Mouse (Mus musculus) thymus, adult 18-20 months (tissue): ENCODE results near the gene Btbd9.
A peak's percentile ranks its signal among the peaks of the same experiment; 100 is the strongest.

Experiments
- DNase-seq, 2 experiments: peaks; one replicate each; pipeline ENCODE4 v3.0.0; 2022; ENCODE audit warnings: mixed read lengths in 2 of 2

The Btbd9 gene

DNA sequence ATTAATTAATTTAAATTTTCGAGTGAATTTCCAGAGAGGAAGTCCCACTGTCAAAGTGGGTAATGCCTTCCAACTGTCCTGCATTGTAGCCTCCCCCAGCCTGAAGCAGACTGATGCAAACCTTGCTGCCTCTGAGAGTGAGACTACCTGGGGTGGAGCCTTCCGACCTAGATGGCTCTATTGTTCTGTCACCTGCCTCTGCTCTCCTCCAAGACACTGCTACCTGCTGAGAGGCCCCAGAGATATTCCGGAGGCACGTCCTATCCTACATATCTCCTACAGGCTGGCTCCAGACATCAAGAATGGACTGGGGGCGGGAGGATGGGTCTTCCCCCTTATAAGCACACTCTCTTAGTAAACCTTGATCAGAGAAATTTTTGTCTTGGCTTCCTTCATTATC, 22.0 kb upstream of the Btbd9 start:
- no peak for DNase-seq

DNA sequence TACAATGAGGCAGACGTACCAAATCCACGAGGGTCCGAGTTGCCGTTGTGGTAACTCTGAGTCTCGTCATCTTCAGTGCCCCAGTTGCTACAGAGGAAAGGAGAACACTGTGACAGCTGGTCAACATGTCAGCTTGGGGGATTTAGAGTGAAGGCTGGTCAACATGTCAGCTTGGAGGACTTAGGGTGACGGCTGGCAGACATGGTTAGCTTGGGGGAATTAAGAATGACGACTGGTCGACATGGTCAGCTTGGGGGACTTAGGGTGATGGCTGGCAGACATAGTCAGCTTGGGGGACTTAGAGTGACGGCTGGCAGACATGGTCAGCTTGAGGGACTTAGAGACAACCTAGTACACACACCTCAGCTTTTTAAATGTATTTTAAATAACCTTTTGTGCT, 21.5 kb upstream of the Btbd9 start:
- DNase-seq = no peak

DNA sequence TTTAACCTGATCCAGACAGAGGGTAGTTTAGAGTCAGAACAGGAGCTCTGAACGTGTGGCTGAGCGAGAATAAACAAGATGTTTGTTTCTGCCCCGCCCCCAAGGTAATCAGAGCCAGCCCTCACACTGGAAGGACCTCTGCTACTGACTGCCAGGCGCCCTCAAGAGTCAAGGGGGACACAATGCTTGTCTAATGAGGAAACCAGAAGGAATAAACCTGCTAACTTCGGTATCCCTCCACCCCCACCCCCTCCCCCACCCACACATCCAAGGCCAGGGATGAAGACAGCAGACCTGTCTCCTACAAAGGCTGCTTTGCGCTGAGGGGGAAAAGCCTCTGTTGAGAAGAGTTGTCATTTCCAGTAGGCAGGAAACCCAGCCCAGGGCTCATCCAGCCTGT, 18.6 kb upstream of the Btbd9 start:
- no peak for DNase-seq

DNA sequence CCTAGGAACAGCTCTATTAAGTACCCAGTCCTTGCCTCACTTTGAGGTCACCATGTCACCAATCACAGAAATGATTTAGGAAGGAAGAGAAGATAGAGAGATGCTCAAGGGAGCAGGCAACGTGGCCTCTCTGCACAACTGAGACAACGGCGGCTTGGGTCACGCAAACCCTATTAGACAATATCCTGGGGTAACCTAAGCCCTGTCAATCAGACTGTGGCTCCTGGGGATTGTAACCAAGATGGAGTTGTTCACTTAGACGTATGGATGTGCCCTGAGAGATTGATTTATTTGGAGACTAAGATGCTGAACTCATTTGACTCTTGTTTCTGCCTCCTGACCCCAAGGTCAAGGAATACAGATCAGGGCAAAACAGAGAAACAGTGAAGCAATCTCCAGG, 18.1 kb upstream of the Btbd9 start:
- DNase-seq = no peak

DNA sequence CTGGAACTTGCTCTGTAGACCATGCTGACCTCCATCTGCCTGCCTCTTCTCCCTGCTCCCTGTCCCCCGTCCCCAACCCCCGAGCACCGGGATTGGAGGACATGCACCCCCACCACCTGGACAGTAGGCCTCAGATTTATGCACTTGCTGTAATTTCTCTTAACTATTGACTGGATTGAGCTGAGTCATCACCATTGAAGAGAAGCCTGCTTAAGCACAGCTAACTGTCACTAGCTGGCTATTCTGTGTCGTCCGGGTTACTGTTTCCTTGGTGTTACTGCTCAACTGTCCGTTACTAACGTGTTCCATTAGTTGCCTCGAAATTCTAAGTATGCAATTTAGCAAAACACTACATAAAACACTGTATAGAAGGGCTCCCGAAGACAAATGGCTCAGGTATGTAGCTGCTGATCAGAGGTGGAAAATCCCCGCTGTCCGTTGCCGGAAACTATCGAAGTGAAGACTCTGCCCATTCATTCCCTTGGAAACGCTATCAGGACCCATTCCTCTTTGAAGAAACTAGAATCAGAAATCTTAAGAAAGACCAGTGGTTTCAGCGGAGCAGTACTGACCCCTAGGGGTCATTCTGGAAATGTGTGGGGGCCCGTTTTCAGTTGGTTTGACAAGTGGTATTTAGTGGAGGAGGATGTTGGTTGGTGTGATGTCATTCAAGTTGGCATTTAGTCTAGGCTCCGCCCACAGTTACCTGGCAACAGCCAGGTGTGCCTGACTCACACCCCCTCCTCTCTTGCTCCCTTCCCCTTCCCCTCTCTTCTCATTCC, 14.3 kb upstream of the Btbd9 start:
- peak in 1 of 2 experiments; percentile 55 for DNase-seq

DNA sequence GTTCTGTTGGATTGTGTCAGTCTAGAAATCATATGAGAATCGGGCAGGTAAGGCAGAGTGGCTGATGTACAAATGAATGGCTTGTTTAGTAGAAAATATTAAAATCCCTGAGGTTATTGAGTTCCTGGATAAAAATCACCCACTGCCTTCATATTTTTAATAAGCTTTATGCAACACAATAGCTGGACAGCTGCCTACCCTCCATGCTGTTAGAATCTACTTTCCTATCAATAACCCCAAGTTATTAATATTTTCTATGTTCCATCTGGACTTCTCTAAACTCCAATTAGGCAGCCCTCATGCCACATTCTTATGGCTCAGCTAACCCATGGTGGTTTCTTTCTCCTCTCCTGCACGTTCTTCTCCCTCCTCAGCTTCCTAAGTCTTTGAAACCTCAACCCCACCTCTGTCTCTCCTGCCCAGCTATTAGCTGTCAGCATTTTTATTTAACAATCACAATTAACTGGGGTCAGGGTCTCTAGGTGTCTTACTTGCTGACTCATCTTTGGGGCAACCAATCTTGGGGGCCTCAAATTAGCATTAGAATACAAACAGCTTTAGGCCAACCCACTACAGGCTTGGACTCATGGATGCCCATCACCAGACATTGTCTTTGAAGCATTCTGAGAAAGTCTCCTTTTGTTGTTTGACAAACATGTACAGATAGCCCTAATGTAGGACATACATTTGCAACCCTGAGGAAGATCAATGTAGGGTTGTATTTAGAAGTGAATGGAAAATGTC, 7.1 kb upstream of the Btbd9 start:
- DNase-seq = no peak

DNA sequence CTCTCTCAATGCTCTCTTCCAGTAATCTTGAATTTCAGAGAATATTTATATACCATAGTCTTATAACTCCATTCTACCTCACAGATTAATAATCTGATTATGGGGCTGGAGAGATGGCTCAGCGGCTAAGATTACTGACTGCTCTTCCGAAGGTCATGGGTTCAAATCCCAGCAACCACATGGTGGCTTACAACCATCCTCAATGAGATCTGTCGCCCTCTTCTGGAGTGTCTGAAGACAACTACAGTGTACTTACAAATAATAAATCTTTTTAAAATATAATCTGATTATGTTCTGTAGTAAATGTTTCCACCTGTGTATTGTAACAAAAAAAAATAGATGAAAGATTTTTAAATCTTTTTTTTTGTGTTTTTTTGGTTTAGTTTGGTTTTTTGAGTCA, 6.0 kb upstream of the Btbd9 start:
- no peak for DNase-seq

DNA sequence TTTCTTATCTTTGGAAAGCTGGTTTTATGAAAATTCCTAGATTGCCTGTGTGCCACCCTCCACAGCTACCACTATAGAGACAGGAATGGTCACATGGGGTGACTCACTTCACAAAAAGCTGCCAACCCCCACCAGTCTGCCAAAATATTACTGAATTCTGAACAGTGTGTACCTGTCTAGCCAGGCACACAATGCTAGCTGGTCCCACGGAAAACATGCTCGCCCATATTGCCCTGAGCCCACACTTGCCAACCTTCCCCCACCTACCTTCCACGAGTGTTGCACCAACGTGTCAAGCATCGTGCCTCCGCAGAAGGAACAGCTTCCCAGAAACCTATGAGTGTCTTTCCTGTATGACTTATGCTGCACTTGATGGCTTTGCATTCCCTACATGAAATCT, 4.9 kb upstream of the Btbd9 start:
- DNase-seq = no peak

DNA sequence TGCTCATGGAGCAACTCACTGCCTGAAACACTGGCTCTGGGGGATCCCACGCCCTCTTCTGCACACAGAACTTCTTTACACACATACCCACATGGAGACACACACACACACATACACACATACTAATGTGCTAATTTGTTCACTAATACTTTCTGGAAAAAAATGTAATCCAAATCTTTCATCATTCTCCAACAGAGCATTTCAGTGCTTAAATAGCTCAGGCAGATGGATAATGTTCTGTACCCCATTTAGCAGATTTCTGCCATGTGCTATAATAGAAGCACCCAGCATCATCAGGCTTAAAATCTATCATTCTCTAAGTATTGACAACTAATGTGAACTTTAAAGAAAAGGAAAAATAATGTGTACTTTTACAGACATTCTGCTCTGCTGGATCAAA, 4.5 kb upstream of the Btbd9 start:
- DNase-seq = no peak

DNA sequence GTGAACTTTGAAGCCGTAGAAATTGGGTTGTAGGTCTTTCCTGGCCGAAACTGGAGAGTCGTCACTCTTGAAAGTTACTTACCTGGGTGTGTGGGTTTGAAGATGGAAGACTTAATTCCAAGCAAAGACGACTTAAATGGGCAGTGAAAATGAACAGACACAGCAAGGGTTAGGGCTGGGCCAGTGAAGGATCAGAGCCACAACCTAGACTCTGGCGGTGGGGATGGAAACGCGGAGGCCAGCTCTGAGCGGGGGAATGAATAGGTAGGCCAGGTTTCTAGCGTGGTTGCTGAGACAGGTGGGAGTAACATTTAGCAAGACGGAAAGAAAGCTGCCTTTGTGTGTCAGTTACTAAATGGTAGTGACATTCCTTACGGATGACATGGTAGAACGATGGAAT, 658 bp upstream of the Btbd9 start:
- peak in 1 of 2 experiments; percentile 15 for DNase-seq

DNA sequence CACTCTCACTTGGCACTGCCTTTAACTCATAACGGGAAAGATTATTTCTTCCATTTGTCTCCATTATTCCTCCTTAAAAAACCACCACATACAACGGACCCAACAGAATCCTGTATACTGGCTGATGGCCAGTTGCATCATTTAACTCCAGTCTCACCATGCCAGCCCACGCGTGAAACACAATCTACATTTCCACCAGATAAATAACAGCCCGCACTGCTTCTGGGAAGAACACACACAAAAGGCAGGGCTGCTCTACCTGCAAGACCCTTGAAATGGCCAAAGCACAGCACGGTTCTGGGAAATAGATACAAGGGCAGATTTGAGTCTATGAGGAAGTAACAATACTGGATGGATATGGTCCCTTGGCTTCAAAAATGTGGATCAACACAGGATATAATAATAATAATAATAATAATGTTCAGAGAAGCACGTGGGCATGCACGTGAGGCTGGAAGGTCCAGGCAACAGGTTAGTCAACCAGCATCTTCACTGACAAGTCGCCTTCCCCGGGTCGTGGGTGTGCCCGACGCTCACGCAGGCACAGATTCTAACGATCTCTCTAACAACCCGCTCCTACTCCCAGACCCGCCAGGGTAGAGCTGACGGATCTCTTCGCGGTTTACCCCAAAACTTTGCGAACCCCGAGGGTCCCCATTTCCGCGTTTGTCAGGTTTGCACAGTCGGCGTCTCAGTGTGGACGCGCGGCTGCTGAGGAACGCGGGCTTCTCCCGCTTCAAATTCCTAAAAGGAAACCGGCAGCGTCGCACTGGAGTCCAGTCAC, 975 bp downstream of the Btbd9 start:
- peak; percentile 51 to 67 for DNase-seq

DNA sequence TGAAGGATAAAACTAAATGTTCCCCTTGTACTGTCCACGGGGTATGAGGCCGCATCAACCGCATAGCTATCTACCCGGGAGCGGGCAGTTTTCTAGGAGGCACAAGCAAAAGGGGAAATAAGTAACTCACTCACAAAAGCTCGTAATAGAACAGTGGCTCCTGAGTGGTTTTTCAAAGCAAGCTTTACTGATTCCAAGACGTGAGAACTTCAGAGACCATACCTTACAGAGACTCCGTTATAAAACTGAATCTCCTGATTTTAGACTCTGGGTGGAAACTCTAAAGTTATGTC, 1.6 kb downstream of the Btbd9 start:
- DNase-seq = no peak

DNA sequence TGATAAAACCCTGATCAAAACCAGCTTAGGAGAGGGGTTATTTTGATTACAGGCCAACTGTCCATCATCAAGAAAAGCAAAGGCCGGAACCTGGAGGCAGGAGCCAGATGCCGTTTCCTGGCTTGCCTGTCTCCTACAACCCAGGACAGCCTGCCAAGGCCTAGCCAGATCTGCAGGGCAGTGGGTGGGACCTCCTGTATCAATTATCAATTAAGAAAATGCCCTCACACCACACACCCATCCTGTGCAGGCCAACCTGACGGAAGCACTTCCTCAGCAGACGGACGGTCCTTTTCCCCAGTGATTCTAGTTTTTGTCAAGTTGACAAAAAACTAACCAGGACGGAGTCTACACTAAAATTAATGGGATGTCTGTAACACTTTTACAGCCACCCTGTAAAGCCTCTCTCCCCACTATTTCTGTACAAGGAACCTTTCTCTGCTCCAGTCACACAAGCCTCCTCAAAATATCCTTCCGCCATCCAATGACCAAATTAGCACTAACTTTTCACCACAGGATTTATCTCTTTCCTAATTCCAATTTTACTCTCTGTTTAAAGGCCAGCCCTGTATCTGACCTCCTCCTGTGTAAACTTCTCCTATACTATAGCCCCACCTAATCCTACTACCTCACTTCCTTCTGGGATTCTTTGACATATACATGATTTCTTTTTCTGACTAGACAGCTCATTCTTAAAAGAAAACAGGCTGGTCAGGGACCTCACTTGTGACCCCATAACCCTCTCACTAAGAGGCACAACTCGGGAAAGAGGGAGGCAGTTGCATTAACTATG, 2.1 kb downstream of the Btbd9 start:
- no peak for DNase-seq

DNA sequence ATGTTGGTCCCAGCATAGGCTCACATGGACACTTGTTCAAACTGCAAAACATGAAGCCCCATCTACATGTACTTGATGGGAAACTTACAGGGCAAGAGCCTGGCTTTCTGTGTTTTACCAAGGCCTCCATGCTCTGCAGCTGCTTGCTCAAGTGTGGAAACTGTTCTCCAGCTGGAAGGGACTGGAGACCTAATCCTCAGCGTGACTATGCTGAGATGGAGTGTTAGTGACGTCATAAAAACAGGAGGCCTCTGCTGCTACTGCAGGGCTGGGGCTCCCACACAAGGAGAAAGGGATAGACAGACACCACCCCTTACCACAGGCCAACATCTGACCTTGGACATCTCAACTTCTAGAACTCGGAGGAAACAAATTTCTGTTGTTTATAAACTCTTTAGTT, 5.3 kb downstream of the Btbd9 start:
- no peak for DNase-seq

DNA sequence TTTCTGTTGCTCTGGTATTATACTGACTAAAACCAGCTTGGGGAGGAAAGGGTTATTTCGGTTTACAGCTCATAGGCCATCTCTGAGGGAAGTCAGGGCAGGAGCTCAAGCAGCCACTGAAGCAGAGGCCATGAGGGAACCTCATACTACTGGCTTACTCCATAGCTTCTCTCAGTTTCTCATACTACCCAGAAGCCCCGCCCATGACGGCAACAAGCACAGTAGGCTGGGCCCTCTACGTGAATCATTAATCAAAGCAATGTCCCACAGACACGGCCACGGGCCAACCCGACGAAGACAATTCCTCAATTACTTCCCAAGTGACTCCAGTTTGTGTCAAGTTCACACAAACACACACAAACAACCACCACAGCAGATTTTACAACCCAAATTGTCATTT, 6.1 kb downstream of the Btbd9 start:
- no peak for DNase-seq

DNA sequence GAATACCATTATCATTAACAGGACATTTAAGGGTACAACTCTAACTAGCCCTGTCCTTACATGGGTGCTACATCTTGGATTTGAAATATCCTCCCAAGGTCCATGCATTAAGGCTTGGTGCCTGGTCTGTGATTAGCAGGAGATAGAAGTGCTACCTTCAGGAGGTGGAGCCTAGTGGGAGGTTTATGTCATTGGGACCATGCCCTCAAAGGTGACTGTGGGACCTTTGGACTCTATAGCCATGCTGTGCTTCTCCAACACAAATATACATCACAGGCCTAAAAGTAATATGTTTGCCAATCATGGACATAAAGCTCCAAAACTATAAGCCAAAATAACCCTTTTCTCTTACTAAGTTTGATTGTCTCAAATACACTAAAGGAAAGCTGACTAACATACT, 7.8 kb downstream of the Btbd9 start:
- no peak for DNase-seq

DNA sequence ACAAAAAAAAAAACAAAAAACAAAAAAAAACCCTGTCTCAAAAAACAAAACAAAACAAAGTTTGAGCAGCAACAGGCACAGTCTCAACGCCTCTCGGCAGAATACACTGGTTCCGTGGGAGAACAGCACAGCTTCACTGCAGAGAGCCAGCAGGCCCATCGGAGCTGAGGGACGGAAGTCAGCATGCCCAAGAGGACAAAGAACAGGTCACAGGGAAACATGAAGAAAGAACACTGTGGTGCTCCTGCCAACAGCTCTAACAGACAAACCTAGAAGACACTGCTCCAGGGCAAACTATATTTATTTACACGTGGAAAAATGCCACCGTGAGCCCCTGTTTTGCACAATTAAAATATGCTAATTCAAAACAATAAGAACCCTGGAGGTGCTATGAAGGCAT, 11.3 kb downstream of the Btbd9 start:
- DNase-seq = no peak

DNA sequence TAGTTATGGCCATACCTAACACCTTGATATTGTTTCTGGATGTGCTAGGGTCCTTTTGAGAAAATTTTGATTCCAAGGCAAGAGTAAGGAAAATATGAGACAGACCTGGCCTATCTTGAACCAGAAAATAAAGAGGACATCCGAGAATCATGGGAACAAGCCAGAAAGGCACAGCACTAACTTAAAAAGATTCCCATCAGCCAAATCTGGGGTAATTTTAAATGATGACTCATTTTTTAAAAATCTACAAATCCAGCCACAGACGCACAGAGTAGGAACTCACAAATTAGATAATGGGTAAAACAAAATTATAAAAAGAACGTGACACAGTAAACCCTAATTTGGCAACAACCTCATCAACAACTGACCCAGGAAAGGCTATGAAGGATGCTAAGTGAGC, 11.9 kb downstream of the Btbd9 start:
- no peak for DNase-seq

DNA sequence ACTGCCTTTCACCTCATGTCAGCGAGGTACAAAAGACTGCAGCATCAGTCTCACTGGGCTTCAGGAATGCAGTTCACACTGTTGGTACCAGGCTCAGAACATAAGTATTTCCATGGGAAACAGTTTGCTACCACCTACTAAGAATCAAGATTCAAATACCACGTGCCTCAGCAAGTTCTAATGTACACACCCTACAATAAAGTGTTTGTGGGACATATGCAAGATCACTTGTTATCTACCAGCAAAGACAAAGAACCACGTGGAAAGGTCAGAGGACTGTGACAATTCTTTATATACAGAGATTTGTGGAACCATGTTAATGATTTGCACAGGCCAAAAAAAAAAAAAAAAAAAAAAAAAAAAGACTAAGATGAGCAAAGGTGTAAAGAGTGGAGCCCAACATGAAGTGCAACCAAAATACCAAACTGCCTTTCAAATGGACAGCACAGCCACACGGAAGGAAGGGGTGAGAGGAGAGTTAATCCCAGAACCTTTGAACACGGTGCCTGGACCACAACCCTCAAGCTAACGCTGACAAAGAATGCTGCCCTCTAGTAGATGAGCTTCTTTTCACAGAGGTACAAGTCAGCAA, 12.7 kb downstream of the Btbd9 start:
- no peak for DNase-seq

DNA sequence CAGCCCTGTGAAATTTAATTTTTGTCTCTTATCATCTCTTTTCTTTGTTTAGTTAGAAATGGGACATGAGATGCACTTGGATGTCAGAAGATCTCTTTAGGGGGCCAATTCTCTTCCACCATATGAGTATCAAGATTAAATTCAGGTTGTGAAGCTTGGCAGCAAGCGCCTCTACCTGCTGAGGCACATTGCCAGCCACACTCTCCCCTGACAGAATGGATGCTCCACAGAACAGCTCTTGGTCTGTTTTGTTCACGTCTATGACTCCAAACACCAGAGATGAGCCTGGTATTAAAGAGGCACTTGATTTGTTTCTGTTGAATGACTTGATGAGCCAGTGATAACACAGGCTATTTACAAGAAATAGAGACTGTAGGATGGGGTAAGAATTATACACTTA, 13.5 kb downstream of the Btbd9 start:
- no peak for DNase-seq

DNA sequence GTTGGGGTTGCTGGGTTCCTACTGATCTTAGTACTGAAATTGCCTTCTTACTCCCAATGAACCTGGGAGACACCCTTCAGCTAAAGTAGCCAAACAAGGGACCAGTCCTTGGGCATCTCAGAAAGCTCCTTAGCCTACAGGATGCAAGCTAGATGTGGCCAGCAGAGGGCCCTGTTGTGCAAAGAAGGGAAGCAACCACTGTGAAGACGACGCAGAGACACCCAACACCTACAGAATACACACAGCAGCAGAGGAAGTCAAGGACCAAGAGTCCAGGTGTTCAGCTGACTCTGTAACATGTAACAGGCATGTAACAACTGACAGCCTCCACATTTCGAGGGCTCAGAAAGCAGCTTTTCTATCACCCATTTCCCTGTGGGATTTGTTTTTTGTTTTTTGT, 16.8 kb downstream of the Btbd9 start:
- peak; percentile 68 to 83 for DNase-seq

DNA sequence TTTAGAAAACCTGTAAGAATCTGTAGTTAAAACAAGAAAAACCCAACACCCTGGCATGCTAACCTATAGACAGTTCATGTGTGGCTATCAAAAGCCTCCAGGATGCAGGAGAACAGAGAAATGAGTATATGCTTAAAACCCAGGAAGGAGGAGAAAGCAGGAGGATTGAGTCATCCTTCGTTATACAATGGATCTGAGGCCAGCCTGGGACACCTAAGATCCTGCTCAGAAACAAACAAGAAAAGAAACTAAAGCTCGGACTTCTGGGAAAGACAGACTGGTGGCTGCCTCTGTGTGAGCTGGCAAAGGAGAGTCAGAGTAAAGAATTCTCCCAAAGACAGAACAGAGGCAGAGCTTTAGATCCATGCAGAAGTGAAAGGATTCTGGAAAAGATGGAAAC, 17.7 kb downstream of the Btbd9 start:
- no peak for DNase-seq

DNA sequence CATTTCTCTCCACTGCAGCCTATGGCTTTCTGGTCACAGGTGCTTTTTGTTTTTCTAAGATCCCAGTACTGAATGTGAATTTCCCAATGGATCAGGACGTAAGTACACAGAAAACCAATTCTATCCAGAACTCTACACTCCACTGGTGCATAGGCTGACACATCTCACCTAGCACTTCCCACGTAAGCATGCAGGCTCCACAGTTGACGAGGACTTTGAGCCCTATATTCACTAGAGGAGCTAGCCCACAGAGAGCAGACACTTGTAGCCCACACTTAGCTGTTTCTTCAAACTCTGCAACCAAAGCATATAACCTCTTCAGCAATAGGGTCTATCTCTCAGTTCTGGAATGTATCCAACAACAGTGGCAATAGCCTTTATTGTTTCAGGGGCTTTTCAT, 19.8 kb downstream of the Btbd9 start:
- DNase-seq = no peak
